In genomic region chr3:131630407-131631317, GRCm38 (mm10) we compare ENCODE assay signal across 13 mouse cellular contexts.
DNase-seq lines count a peak whose midpoint lies in the region; ATAC-seq and TF ChIP-seq lines count a peak whose summit lies in the region.
"Had no signal": no experiment of that assay in that cellular context is flagged by ENCODE, and none has a peak within 500 bp of the region (broad histone marks: within the 10 kb centered on the region; RNA-seq: fewer than 3 reads in every experiment).

No protein-coding gene starts in this region.

- no peaks in the 10 kb centered on the region for H3K9me3 ChIP-seq in forebrain, postnatal 0 days (ENCODE audit: low read length)
- H3K9me3 ChIP-seq in forebrain, embryonic 14.5 days (replicated peaks; ENCODE audit: control insufficient read depth, low read length): no peaks in the 10 kb centered on the region
- no peaks in the 10 kb centered on the region for H3K9me3 ChIP-seq in hindbrain, postnatal 0 days (ENCODE audit: low read length)
- H3K9me3 ChIP-seq in hindbrain, embryonic 14.5 days (ENCODE audit: control insufficient read depth, low read length): no peaks in the 10 kb centered on the region
- H3K9me3 ChIP-seq: midbrain, embryonic 10.5 days had no signal

- no peak overlapping the region for H3K4me2 ChIP-seq in forebrain, postnatal 0 days (ENCODE audit: low read depth)
- H3K4me2 ChIP-seq in forebrain, embryonic 14.5 days (ENCODE audit: low read length): no peak overlapping the region
- no peak overlapping the region for H3K4me2 ChIP-seq in hindbrain, postnatal 0 days (ENCODE audit: low read depth, low read length)
- H3K4me2 ChIP-seq in hindbrain, embryonic 14.5 days (replicated peaks): no peak overlapping the region
- H3K4me2 ChIP-seq: lung, embryonic 14.5 days had no signal

- no peaks in the 10 kb centered on the region for H3K27me3 ChIP-seq in forebrain, postnatal 0 days (ENCODE audit: insufficient read depth, low read length)
- H3K27me3 ChIP-seq in forebrain, embryonic 14.5 days (replicated peaks; ENCODE audit: control insufficient read depth, insufficient read depth, low read length): no peaks in the 10 kb centered on the region
- no peaks in the 10 kb centered on the region for H3K27me3 ChIP-seq in hindbrain, postnatal 0 days (ENCODE audit: insufficient read depth, low read length)
- H3K27me3 ChIP-seq in hindbrain, embryonic 14.5 days (ENCODE audit: control insufficient read depth, insufficient read depth, low read length): no peaks in the 10 kb centered on the region

- no peak overlapping the region for H3K27ac ChIP-seq in forebrain, postnatal 0 days (ENCODE audit: low read depth, low read length)
- no peak overlapping the region for H3K27ac ChIP-seq in forebrain, embryonic 14.5 days (ENCODE audit: low read depth, low read length)
- no peak overlapping the region for H3K27ac ChIP-seq in hindbrain, postnatal 0 days
- no peak overlapping the region for H3K27ac ChIP-seq in hindbrain, embryonic 14.5 days
- H3K27ac ChIP-seq: midbrain, embryonic 10.5 days; stomach, postnatal 0 days had no signal

- peaks cover 29% of the 10 kb centered on the region for H3K36me3 ChIP-seq in forebrain, postnatal 0 days (ENCODE audit: insufficient read depth)
- H3K36me3 ChIP-seq in forebrain, embryonic 14.5 days (ENCODE audit: control insufficient read depth, insufficient read depth, low read length): peaks cover 40% of the 10 kb centered on the region
- peaks cover 8% of the 10 kb centered on the region for H3K36me3 ChIP-seq in hindbrain, postnatal 0 days (ENCODE audit: insufficient read depth, low read length)
- H3K36me3 ChIP-seq in hindbrain, embryonic 14.5 days (replicated peaks; ENCODE audit: control insufficient read depth, insufficient read depth): peaks cover 33% of the 10 kb centered on the region

- no peak for TF ChIP-seq CTCF in forebrain, postnatal 0 days (IDR thresholded peaks at IDR 0.05; ENCODE audit: low read depth)
- no peak for TF ChIP-seq CTCF in hindbrain, postnatal 0 days (IDR thresholded peaks at IDR 0.05; ENCODE audit: low read depth)

- H3K9ac ChIP-seq in forebrain, postnatal 0 days: no peak overlapping the region
- H3K9ac ChIP-seq in forebrain, embryonic 14.5 days (ENCODE audit: low read length): no peak overlapping the region
- H3K9ac ChIP-seq in hindbrain, postnatal 0 days (replicated peaks; ENCODE audit: low read length): no peak overlapping the region
- H3K9ac ChIP-seq in hindbrain, embryonic 14.5 days: no peak overlapping the region
- H3K9ac ChIP-seq: lung, embryonic 14.5 days had no signal

- ATAC-seq in forebrain, postnatal 0 days: 0 out of 2 replicates have a peak, but pooled peaks have one; percentile 27
- no peak for ATAC-seq in forebrain, embryonic 14.5 days
- 0 out of 2 replicates have a peak, but pooled peaks have one; percentile 13 for ATAC-seq in hindbrain, postnatal 0 days
- no peak for ATAC-seq in hindbrain, embryonic 14.5 days (ENCODE audit: low FRiP score)

- no peaks in the 10 kb centered on the region for H3K4me1 ChIP-seq in forebrain, postnatal 0 days (ENCODE audit: insufficient read depth)
- H3K4me1 ChIP-seq in forebrain, embryonic 14.5 days (ENCODE audit: control insufficient read depth, insufficient read depth, low read length): no peaks in the 10 kb centered on the region
- no peaks in the 10 kb centered on the region; the same call in 1 of the 2 replicates for H3K4me1 ChIP-seq in hindbrain, postnatal 0 days (ENCODE audit: insufficient read depth, low read length)
- no peaks in the 10 kb centered on the region for H3K4me1 ChIP-seq in hindbrain, embryonic 14.5 days (replicated peaks; ENCODE audit: control insufficient read depth, insufficient read depth, low read length)
- H3K4me1 ChIP-seq: midbrain, embryonic 10.5 days had no signal

- 72% methylated on average over 11 of the region's 11 CpGs for WGBS in forebrain, postnatal 0 days
- WGBS in forebrain, embryonic 14.5 days: 89% methylated on average over 11 of the region's 11 CpGs
- WGBS in hindbrain, postnatal 0 days: 75% methylated on average over 11 of the region's 11 CpGs
- 78% methylated on average over 11 of the region's 11 CpGs for WGBS in hindbrain, embryonic 14.5 days

- H3K4me3 ChIP-seq in forebrain, postnatal 0 days (ENCODE audit: low read depth, low read length): no peak overlapping the region
- H3K4me3 ChIP-seq in forebrain, embryonic 14.5 days (ENCODE audit: low read depth, low read length): no peak overlapping the region
- H3K4me3 ChIP-seq in hindbrain, postnatal 0 days (ENCODE audit: low read length): no peak overlapping the region
- no peak overlapping the region for H3K4me3 ChIP-seq in hindbrain, embryonic 14.5 days (replicated peaks; ENCODE audit: low read length)
- H3K4me3 ChIP-seq: midbrain, embryonic 10.5 days had no signal

- peak; percentile 8 for DNase-seq in forebrain, postnatal 0 days
- no peak for DNase-seq in forebrain, embryonic 14.5 days (ENCODE audit: low spot score)
- DNase-seq in hindbrain, postnatal 0 days (ENCODE audit: low spot score): no peak
- DNase-seq in hindbrain, embryonic 14.5 days (ENCODE audit: low spot score): no peak
- peak; percentile 20 for DNase-seq in Muller cell, postnatal 12 days (ENCODE audit: inconsistent ontology term)
- DNase-seq in cerebellum, adult 9-11 months: peak; percentile 57
- no peak for DNase-seq in ovary, postnatal 36 days (ENCODE audit: low spot score)
- DNase-seq in liver: no peak
- DNase-seq: kidney, adult 2 months; lung, embryonic 14.5 days; thymus, postnatal 4 days had no signal

Comparison
In these comparisons a context has a peak if more than half of its experiments do, and no peak if none do; other contexts are left out.
1. ATAC-seq: peak in forebrain, postnatal 0 days (single experiment) and hindbrain, postnatal 0 days (single experiment); none in forebrain, embryonic 14.5 days (single experiment) and hindbrain, embryonic 14.5 days (single experiment).
2. DNase-seq: peak in forebrain, postnatal 0 days (single experiment), Muller cell, postnatal 12 days (single experiment) and cerebellum, adult 9-11 months (single experiment); none in forebrain, embryonic 14.5 days (single experiment), hindbrain, postnatal 0 days (single experiment), hindbrain, embryonic 14.5 days (single experiment), ovary, postnatal 36 days (single experiment) and liver (single experiment).